Mouse (Mus musculus) limb, embryonic 14.5 days (tissue): ENCODE measurements around the gene Ell. TPM values are rescaled to one million over a fixed set of nuclear protein-coding genes. Genes with fewer than 3 reads are reported as not detected.
A peak's percentile ranks its signal among the peaks of the same experiment; 100 is the strongest.
"Not testable (repeated sequence)": the region's sequence is repeated elsewhere in the genome, so short reads cannot be mapped to it uniquely, and the experiment has no call there.

Experiments
- ATAC-seq: fragments of 200-750 bp; cut with Nextera tagmentation; 2 replicates; pipeline ENCODE4 v1.8.0; 2017; ENCODE audit warnings: low read depth, moderate number of reproducible peaks, moderate TSS enrichment; ENCODE audit not compliant: low FRiP score
- DNase-seq: peaks from one replicate; pipeline ENCODE4 v3.0.0-alpha.2; 2015; ENCODE audit warnings: low spot score
- H3K27ac ChIP-seq: fragments of 300-500 bp; sonication (generic); replicated peaks from 2 replicates; pipeline ENCODE4 v1.5.1; 2014; ENCODE audit warnings: low read depth, mild to moderate bottlenecking, low read length, moderate library complexity, mixed read lengths
- H3K27me3 ChIP-seq: fragments of 300-500 bp; sonication (generic); 2 replicates; pipeline ENCODE4 v1.6.1; 2014; ENCODE audit warnings: low read length, mixed read lengths; ENCODE audit not compliant: control insufficient read depth, insufficient read depth
- H3K36me3 ChIP-seq: fragments of 300-500 bp; sonication (generic); 2 replicates; pipeline ENCODE4 v1.6.1; 2014; ENCODE audit warnings: mild to moderate bottlenecking, low read length, moderate library complexity, mixed read lengths; ENCODE audit not compliant: control insufficient read depth, insufficient read depth
- H3K4me1 ChIP-seq: fragments of 300-500 bp; sonication (generic); 2 replicates; pipeline ENCODE4 v1.6.1; 2014; ENCODE audit warnings: antibody characterized with exemption, low read length, mixed read lengths; ENCODE audit not compliant: control insufficient read depth, insufficient read depth
- H3K4me2 ChIP-seq: fragments of 300-500 bp; sonication (generic); replicated peaks from 2 replicates; pipeline ENCODE4 v1.6.1; 2014; ENCODE audit warnings: low read depth, mild to moderate bottlenecking, low read length, moderate library complexity; ENCODE audit not compliant: severe bottlenecking
- H3K4me3 ChIP-seq: fragments of 300-500 bp; sonication (generic); replicated peaks from 2 replicates; pipeline ENCODE4 v1.5.1; 2014; ENCODE audit warnings: low read length
- H3K9ac ChIP-seq: fragments of 300-500 bp; sonication (generic); 2 replicates; pipeline ENCODE4 v1.6.1; 2014; ENCODE audit warnings: mild to moderate bottlenecking, low read depth, low read length, moderate library complexity; ENCODE audit not compliant: severe bottlenecking
- H3K9me3 ChIP-seq: fragments of 300-500 bp; sonication (generic); 2 replicates; pipeline ENCODE4 v1.6.1; 2016; ENCODE audit warnings: low read length; ENCODE audit not compliant: control insufficient read depth
- POLR2A ChIP-seq: fragments of 200-500 bp; IDR thresholded peaks from 2 replicates; pipeline ENCODE4 v1.8.0; 2012; ENCODE audit warnings: inconsistent platforms, mild to moderate bottlenecking, moderate library complexity, borderline replicate concordance; ENCODE audit not compliant: insufficient read depth, insufficient read length; ENCODE audit errors: extremely low read depth
- WGBS: fragments of 180-500 bp; shearing (Covaris S2); extraction: QIAGEN DNeasy Blood & Tissue Kit; methylation state at CpG from one replicate; pipeline ENCODE4 v1.1.7; 2014; 5-methylcytosine and 5-hydroxymethylcytosine counted together
- polyA plus RNA-seq, 2 experiments: library from polyadenylated mRNA; depleted of rRNA in 1 of 2; stranded (reverse) in 1 of 2; unstranded in 1 of 2; fragments of >200 nt; fragmentation: Nextera tagmentation in 1 of 2; extraction: Ambion mirVana in 1 of 2; gene quantifications; 2 replicates each; pipeline versions ENCODE4 v1.2.1 to v1.2.3; 2012 to 2014

The Ell gene
- polyA plus RNA-seq, 2 experiments = 20.2 to 30.3 TPM

DNA sequence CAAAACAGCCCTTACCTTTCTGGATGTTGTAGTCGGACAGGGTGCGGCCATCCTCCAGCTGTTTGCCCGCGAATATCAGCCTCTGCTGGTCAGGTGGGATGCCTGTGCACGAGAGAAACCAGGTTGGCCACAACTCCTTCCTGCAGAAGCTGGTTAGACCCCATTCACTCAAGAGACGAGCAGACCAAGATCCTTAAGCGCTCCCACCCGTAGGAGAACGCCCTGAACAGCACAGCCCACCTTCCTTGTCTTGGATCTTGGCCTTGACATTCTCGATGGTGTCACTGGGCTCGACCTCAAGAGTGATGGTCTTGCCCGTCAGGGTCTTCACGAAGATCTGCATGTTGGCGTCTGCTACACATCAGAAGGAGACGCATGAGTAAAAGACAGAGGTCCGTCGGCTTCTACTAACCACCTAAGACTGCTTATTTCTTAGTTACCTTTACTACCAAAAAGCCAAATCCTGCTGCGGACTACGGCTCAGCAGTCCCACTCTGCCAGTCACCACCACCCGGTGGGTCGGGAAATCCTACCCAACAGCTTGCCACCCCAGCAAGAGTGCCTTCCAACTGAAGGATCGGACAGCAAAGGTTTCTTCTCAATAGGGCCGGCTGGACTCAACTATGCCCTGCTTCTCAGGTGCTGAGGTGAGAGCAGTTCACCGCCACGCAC is 29.8 kb upstream of the Ell start:
- no peak for TF ChIP-seq POLR2A
- Histone ChIP-seq H3K4me3 (peak overlapping the region; percentile 97), H3K9me3 (no peaks in the 10 kb centered on the region), H3K27ac (peak overlapping the region; percentile 96), H3K4me2 (peak overlapping the region; percentile 88), H3K36me3 (peaks cover 40% of the 10 kb centered on the region), H3K4me1 (peaks cover 28% of the 10 kb centered on the region), H3K9ac (peak overlapping the region; percentile 95), H3K27me3 (no peaks in the 10 kb centered on the region)
- 11% methylated on average over 25 of the region's 25 CpGs for WGBS
- no peak for DNase-seq
- ATAC-seq = no peak

DNA sequence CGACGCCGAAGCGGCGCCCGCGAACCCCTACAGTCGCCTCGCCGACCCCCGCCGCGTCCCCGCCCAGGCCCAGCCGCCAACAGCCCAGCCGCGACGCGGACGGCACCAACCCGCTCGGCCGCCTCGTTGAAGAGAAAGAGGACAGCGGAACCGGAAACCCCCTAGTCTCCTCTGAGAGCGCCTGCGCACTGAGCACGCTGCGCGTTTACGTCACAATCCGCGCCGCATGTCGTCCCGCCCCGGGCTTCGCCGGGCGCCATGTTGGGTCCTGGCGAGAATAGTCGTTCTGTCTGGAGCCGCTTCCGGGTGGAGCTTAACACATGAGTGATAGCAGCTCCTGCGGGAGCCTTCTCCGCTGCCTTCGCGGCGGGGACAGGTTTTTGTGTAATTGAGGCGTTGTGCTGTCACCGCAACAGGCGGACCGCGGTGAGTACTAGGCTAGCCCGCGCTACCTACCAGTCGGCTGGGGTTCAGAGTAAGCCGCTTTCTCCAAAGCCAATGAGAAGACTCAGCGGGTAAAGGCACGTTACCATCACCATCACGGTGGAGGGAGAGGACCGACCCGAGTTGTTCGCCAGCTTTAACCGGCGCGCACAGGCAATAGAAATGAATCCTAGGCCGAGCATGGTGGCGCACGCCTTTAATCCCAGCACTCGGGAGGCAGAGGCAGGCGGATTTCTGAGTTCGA is 28.9 kb upstream of the Ell start, which contains the start of gene Uba52:
Gene Uba52, minus strand, starts transcription at position 574 of the 688 bp plus-strand sequence.
- peak; percentile 87; the same call in 1 of the 2 replicates for TF ChIP-seq POLR2A
- Histone ChIP-seq H3K4me1 (peaks cover 19% of the 10 kb centered on the region), H3K4me3 (peak within 1 kb of the TSS; percentile 97), H3K9me3 (no peaks in the 10 kb centered on the region), H3K9ac (peak within 1 kb of the TSS; percentile 95), H3K36me3 (peaks cover 45% of the 10 kb centered on the region), H3K27me3 (no peaks in the 10 kb centered on the region), H3K4me2 (peak within 1 kb of the TSS; percentile 88), H3K27ac (peak within 1 kb of the TSS; percentile 96)
- ATAC-seq = peak; percentile 85
- DNase-seq = peak; percentile 98
- 2% methylated on average over 73 of the region's 74 CpGs for WGBS

DNA sequence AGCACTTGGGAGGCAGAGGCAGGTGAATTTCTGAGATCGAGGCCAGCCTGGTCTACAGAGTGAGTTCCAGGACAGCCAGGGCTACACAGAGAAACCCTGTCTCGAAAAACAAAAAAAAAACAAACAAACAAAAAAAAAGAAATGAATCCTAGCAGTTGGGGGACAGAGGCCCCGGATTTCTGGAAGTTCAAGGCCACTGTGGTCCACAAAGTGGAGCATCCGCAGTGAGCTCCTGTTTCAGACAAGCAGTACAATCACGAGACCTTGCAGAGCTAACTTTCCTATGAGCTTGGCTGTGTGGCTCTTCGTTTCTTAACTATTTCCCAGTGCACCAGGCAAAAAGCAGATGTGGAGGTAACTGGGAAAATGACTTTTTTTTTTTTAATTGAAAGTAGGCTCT is 28.1 kb upstream of the Ell start:
- H3K27ac ChIP-seq, H3K27me3 ChIP-seq, ATAC-seq, H3K9me3 ChIP-seq, DNase-seq: not testable (repeated sequence)
- peak overlapping the region; percentile 95; the same call in 1 of the 2 replicates for H3K9ac ChIP-seq
- peak overlapping the region; percentile 88 for H3K4me2 ChIP-seq
- 82% methylated on average over 6 of the region's 6 CpGs for WGBS
- peaks cover 47% of the 10 kb centered on the region for H3K36me3 ChIP-seq
- peak overlapping the region; percentile 97 for H3K4me3 ChIP-seq
- peaks cover 13% of the 10 kb centered on the region for H3K4me1 ChIP-seq

DNA sequence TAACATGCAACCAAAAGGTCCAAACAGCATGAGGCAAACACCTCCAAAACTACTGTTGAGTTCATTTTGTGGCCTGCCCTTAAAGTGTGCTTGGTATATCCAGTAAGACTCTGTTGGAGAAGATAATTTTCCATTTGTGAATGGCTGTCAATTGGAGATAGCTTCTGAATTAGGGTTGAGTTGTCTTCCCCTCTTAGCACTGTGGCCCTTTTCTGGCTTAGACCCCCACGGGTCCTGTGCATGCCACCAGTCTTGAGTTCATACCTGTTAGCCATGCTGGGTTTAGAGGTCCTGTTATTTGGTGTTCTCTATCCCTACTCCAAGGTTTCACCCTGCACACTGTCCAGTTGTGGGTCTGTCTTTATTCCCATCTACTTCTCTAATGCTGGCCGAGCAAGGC is 27.5 kb upstream of the Ell start:
- H3K27me3 ChIP-seq = no peaks in the 10 kb centered on the region
- DNase-seq (no peak), ATAC-seq (no peak)
- H3K9ac ChIP-seq = no peak overlapping the region
- peaks cover 12% of the 10 kb centered on the region for H3K4me1 ChIP-seq
- no peak overlapping the region for H3K27ac ChIP-seq
- no peak overlapping the region for H3K4me3 ChIP-seq
- no peak overlapping the region for H3K4me2 ChIP-seq
- H3K9me3 ChIP-seq = no peaks in the 10 kb centered on the region
- TF ChIP-seq POLR2A = no peak
- H3K36me3 ChIP-seq = peaks cover 52% of the 10 kb centered on the region
- WGBS = 92% methylated on average over 2 of the region's 2 CpGs

DNA sequence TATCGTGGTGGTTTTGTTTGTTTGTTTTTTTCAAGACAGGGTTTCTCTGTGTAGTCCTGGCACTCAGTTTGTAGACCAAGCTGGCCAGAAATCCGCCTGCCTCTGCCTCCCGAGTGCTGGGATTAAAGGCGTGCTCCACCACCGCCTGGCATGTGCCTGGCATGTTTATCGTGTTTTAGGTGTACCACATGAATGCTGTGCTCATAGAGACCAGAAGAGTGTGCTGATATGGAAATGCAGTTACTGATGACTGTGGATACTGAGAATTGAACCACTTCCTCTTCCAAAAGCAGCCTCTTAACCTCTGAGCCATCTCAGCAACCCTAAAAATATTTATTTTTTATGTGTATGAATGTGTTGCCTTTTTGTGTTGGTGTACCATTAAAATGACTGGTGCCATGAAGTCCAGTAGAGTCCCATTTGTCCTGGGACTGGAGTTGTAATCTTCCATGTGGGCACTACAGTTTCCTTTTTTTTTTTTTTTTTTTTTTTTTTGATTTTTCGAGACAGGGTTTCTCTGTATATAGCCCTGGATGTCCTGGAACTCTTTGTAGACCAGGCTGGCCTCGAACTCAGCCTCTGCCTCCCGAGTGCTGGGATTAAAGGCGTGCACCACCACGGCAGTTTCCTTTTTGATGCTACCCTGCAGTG is 26.9 kb upstream of the Ell start:
- peaks cover 47% of the 10 kb centered on the region for H3K36me3 ChIP-seq
- peaks cover 10% of the 10 kb centered on the region for H3K4me1 ChIP-seq
- WGBS = 92% methylated on average over 11 of the region's 11 CpGs
- H3K9ac ChIP-seq = no peak overlapping the region
- ATAC-seq (no peak), DNase-seq (no peak)
- H3K4me2 ChIP-seq = no peak overlapping the region
- no peaks in the 10 kb centered on the region for H3K27me3 ChIP-seq
- no peak for TF ChIP-seq POLR2A
- H3K9me3 ChIP-seq = no peaks in the 10 kb centered on the region
- no peak overlapping the region for H3K4me3 ChIP-seq
- H3K27ac ChIP-seq = no peak overlapping the region
